Comparison of ENCODE assay signal across 12 mouse cellular contexts in genomic region chr2:148879199-148879598, GRCm38 (mm10). TPM values are rescaled to one million over a fixed set of nuclear protein-coding genes. Genes with fewer than 3 reads are reported as not detected.
A peak's percentile ranks its signal among the peaks of the same experiment; 100 is the strongest.
DNase-seq lines count a peak whose midpoint lies in the region; ATAC-seq and TF ChIP-seq lines count a peak whose summit lies in the region.
"Had no signal": no experiment of that assay in that cellular context is flagged by ENCODE, and none has a peak within 500 bp of the region (broad histone marks: within the 10 kb centered on the region; RNA-seq: fewer than 3 reads in every experiment).

No protein-coding gene starts in this region.

- H3K27me3 ChIP-seq in midbrain, embryonic 10.5 days (ENCODE audit: low read depth, poor library complexity, severe bottlenecking), result no peaks in the 10 kb centered on the region
- H3K27me3 ChIP-seq in midbrain, embryonic 15.5 days (replicated peaks), result no peaks in the 10 kb centered on the region
- H3K27me3 ChIP-seq in kidney, postnatal 0 days (ENCODE audit: insufficient read depth, low read length), result no peaks in the 10 kb centered on the region
- no peaks in the 10 kb centered on the region for H3K27me3 ChIP-seq in embryonic facial prominence, embryonic 10.5 days (replicated peaks; ENCODE audit: low read depth, poor library complexity, severe bottlenecking)
- H3K27me3 ChIP-seq: embryonic facial prominence, embryonic 15.5 days had no signal

- WGBS in midbrain, embryonic 10.5 days, result 45% methylated on average over 1 of the region's 1 CpGs
- WGBS in midbrain, embryonic 15.5 days, result 44% methylated on average over 1 of the region's 1 CpGs
- WGBS in kidney, postnatal 0 days, result 37% methylated on average over 1 of the region's 1 CpGs
- 33% methylated on average over 1 of the region's 1 CpGs for WGBS in embryonic facial prominence, embryonic 10.5 days

- DNase-seq in midbrain, embryonic 10.5 days (ENCODE audit: low spot score), result no peak
- peak; percentile 74 for DNase-seq in heart, adult 8-10 months (ENCODE audit: low spot score)
- DNase-seq in kidney, postnatal 0 days (ENCODE audit: low spot score), result peak; percentile 39
- DNase-seq in embryonic facial prominence, embryonic 10.5 days (ENCODE audit: low spot score), result no peak
- DNase-seq in adrenal gland, adult 2 months, result no peak
- DNase-seq in cerebellum, postnatal 36 days, result no peak
- DNase-seq: cerebellum, adult 11 months; right cerebral cortex, adult 18-20 months had no signal

- H3K9ac ChIP-seq in midbrain, embryonic 15.5 days, result no peak overlapping the region
- H3K9ac ChIP-seq in kidney, postnatal 0 days (ENCODE audit: low read depth, low read length), result no peak overlapping the region
- H3K9ac ChIP-seq: embryonic facial prominence, embryonic 15.5 days had no signal

- 0 out of 2 replicates have a peak overlapping the region, but pooled peaks have one; percentile 6 for H3K27ac ChIP-seq in midbrain, embryonic 10.5 days (replicated peaks)
- no peak overlapping the region for H3K27ac ChIP-seq in midbrain, embryonic 15.5 days
- H3K27ac ChIP-seq in kidney, postnatal 0 days, result no peak overlapping the region
- H3K27ac ChIP-seq in embryonic facial prominence, embryonic 10.5 days (replicated peaks), result no peak overlapping the region
- H3K27ac ChIP-seq: embryonic facial prominence, embryonic 15.5 days; limb, embryonic 10.5 days had no signal

- no peak overlapping the region for H3K4me2 ChIP-seq in midbrain, embryonic 15.5 days
- H3K4me2 ChIP-seq in kidney, postnatal 0 days (ENCODE audit: low read length), result no peak overlapping the region
- H3K4me2 ChIP-seq: embryonic facial prominence, embryonic 15.5 days had no signal

- no peaks in the 10 kb centered on the region for H3K9me3 ChIP-seq in midbrain, embryonic 10.5 days (replicated peaks)
- no peaks in the 10 kb centered on the region for H3K9me3 ChIP-seq in midbrain, embryonic 15.5 days
- H3K9me3 ChIP-seq in kidney, postnatal 0 days (replicated peaks; ENCODE audit: low read length), result no peaks in the 10 kb centered on the region
- H3K9me3 ChIP-seq in embryonic facial prominence, embryonic 10.5 days, result no peaks in the 10 kb centered on the region
- H3K9me3 ChIP-seq: embryonic facial prominence, embryonic 15.5 days; limb, embryonic 10.5 days had no signal

- peaks cover 26% of the 10 kb centered on the region for H3K4me1 ChIP-seq in midbrain, embryonic 10.5 days
- H3K4me1 ChIP-seq in midbrain, embryonic 15.5 days, result peaks cover 2% of the 10 kb centered on the region
- H3K4me1 ChIP-seq in kidney, postnatal 0 days (replicated peaks; ENCODE audit: insufficient read depth, low read length), result peaks cover 11% of the 10 kb centered on the region; the same call in 1 of the 2 replicates
- peaks cover 24% of the 10 kb centered on the region for H3K4me1 ChIP-seq in embryonic facial prominence, embryonic 10.5 days

- no peaks in the 10 kb centered on the region for H3K36me3 ChIP-seq in midbrain, embryonic 10.5 days
- no peaks in the 10 kb centered on the region for H3K36me3 ChIP-seq in midbrain, embryonic 15.5 days (replicated peaks)
- no peaks in the 10 kb centered on the region for H3K36me3 ChIP-seq in kidney, postnatal 0 days (ENCODE audit: insufficient read depth, low read length)
- no peaks in the 10 kb centered on the region for H3K36me3 ChIP-seq in embryonic facial prominence, embryonic 10.5 days (replicated peaks)
- H3K36me3 ChIP-seq: embryonic facial prominence, embryonic 15.5 days; limb, embryonic 10.5 days had no signal

- H3K4me3 ChIP-seq in midbrain, embryonic 10.5 days, result no peak overlapping the region
- no peak overlapping the region for H3K4me3 ChIP-seq in midbrain, embryonic 15.5 days
- H3K4me3 ChIP-seq in kidney, postnatal 0 days (replicated peaks; ENCODE audit: low read depth, low read length), result no peak overlapping the region
- no peak overlapping the region for H3K4me3 ChIP-seq in embryonic facial prominence, embryonic 10.5 days
- H3K4me3 ChIP-seq: embryonic facial prominence, embryonic 15.5 days; limb, embryonic 10.5 days had no signal

- no peak for ATAC-seq in midbrain, embryonic 15.5 days (replicated peaks)
- no peak for ATAC-seq in kidney, postnatal 0 days (replicated peaks; ENCODE audit: low FRiP score, low read depth)

- no peak for TF ChIP-seq CTCF in kidney, postnatal 0 days (IDR thresholded peaks at IDR 0.05; ENCODE audit: low read depth)

RNA-seq across cellular contexts. Expression of gene Cst3, which starts 3.7 kb away (rescaled TPM):
- polyA plus RNA-seq in midbrain, embryonic 10.5 days (2016; fragmentation: Nextera tagmentation; extraction: Ambion mirVana), result 291 and 331 TPM in 2 replicates
- polyA plus RNA-seq in midbrain, embryonic 15.5 days (2015; fragmentation: Nextera tagmentation; extraction: Ambion mirVana), result 514 and 563 TPM in 2 replicates
- 1,000 to 10,000 TPM in 1 of 4 experiments, 100 to 1,000 TPM in 3; 949 to 1,042 (median 983) TPM for total RNA-seq in heart, adult 8-10 months (2022)
- polyA plus RNA-seq in kidney, postnatal 0 days (2015; fragmentation: Nextera tagmentation; extraction: Ambion mirVana), result 545 and 617 TPM in 2 replicates
- 261 and 265 TPM in 2 replicates for polyA plus RNA-seq in embryonic facial prominence, embryonic 10.5 days (2016; fragmentation: Nextera tagmentation; extraction: Ambion mirVana)
- total RNA-seq in adrenal gland, adult 2 months (2021), result 1,000 to 10,000 TPM in 1 of 2 experiments, 100 to 1,000 TPM in 1; 994 to 1,003 TPM
- polyA plus RNA-seq in adrenal gland, adult 2 months (2012; rRNA removed), result 1,344 and 1,354 TPM in 2 replicates

RNA-seq across cellular contexts. Expression of gene 9230104L09Rik, which starts 14.4 kb away (rescaled TPM):
- not detected in 2 replicates for polyA plus RNA-seq in midbrain, embryonic 10.5 days (2016; fragmentation: Nextera tagmentation; extraction: Ambion mirVana)
- polyA plus RNA-seq in midbrain, embryonic 15.5 days (2015; fragmentation: Nextera tagmentation; extraction: Ambion mirVana), result not detected in 2 replicates
- 1 to 10 TPM in 2 of 4 experiments, under 1 TPM in 2; 0.63 to 1.4 (median 0.89) TPM for total RNA-seq in heart, adult 8-10 months (2022)
- not detected in 2 replicates for polyA plus RNA-seq in kidney, postnatal 0 days (2015; fragmentation: Nextera tagmentation; extraction: Ambion mirVana)
- not detected in 2 replicates for polyA plus RNA-seq in embryonic facial prominence, embryonic 10.5 days (2016; fragmentation: Nextera tagmentation; extraction: Ambion mirVana)
- total RNA-seq in adrenal gland, adult 2 months (2021), result 1 to 10 TPM in 1 of 2 experiments, not detected in 1; 1.7 TPM
- polyA plus RNA-seq in adrenal gland, adult 2 months (2012; rRNA removed), result 0.19 TPM in 1 of 2 replicates, not detected in the other
- polyA plus RNA-seq: embryonic facial prominence, embryonic 15.5 days; limb, embryonic 10.5 days had no signal

RNA-seq across cellular contexts. Expression of gene Cst9, which starts 44.3 kb away (rescaled TPM):
- polyA plus RNA-seq in midbrain, embryonic 10.5 days (2016; fragmentation: Nextera tagmentation; extraction: Ambion mirVana), result not detected in 2 replicates
- polyA plus RNA-seq in midbrain, embryonic 15.5 days (2015; fragmentation: Nextera tagmentation; extraction: Ambion mirVana), result not detected in 2 replicates
- total RNA-seq in heart, adult 8-10 months (2022), result 1 to 10 TPM in 1 of 4 experiments, under 1 TPM in 3; 0.54 to 1.1 (median 0.83) TPM
- polyA plus RNA-seq in kidney, postnatal 0 days (2015; fragmentation: Nextera tagmentation; extraction: Ambion mirVana), result not detected in 2 replicates
- not detected in 2 replicates for polyA plus RNA-seq in embryonic facial prominence, embryonic 10.5 days (2016; fragmentation: Nextera tagmentation; extraction: Ambion mirVana)
- not detected for total RNA-seq in adrenal gland, adult 2 months (2021)
- not detected in 2 replicates for polyA plus RNA-seq in adrenal gland, adult 2 months (2012; rRNA removed)
- polyA plus RNA-seq: embryonic facial prominence, embryonic 15.5 days; limb, embryonic 10.5 days had no signal

RNA-seq across cellular contexts. Expression of gene Cst13, which starts 59.3 kb away (rescaled TPM):
- polyA plus RNA-seq in midbrain, embryonic 10.5 days (2016; fragmentation: Nextera tagmentation; extraction: Ambion mirVana), result not detected in 2 replicates
- polyA plus RNA-seq in midbrain, embryonic 15.5 days (2015; fragmentation: Nextera tagmentation; extraction: Ambion mirVana), result not detected in 2 replicates
- not detected for total RNA-seq in heart, adult 8-10 months (2022)
- polyA plus RNA-seq in kidney, postnatal 0 days (2015; fragmentation: Nextera tagmentation; extraction: Ambion mirVana), result not detected in 2 replicates
- polyA plus RNA-seq in embryonic facial prominence, embryonic 10.5 days (2016; fragmentation: Nextera tagmentation; extraction: Ambion mirVana), result not detected in 2 replicates
- total RNA-seq in adrenal gland, adult 2 months (2021), result not detected
- not detected in 2 replicates for polyA plus RNA-seq in adrenal gland, adult 2 months (2012; rRNA removed)
- polyA plus RNA-seq: embryonic facial prominence, embryonic 15.5 days; gonadal fat pad, adult 2 months; limb, embryonic 10.5 days had no signal

Comparison
In these comparisons a context has a peak if more than half of its experiments do, and no peak if none do; other contexts are left out.
1. DNase-seq: peak in heart, adult 8-10 months (single experiment) and kidney, postnatal 0 days (single experiment); none in midbrain, embryonic 10.5 days (single experiment), embryonic facial prominence, embryonic 10.5 days (single experiment), adrenal gland, adult 2 months (single experiment) and cerebellum, postnatal 36 days (0 of 2).